Mouse (Mus musculus) CH12.LX (cell line): Measurements from ENCODE around the gene Krt83.

Source experiments
- E2F4 ChIP-seq: IDR thresholded peaks from 2 replicates; pipeline ENCODE4 v1.6.1; 2011; ENCODE audit warnings: low read depth, low read length, improper control_type of control experiment; ENCODE audit not compliant: insufficient replicate concordance
- POLR2A ChIP-seq: IDR thresholded peaks from 2 replicates; pipeline ENCODE4 v1.6.1; 2011; ENCODE audit warnings: low read depth, mild to moderate bottlenecking, improper control_type of control experiment, low read length
- ZMIZ1 ChIP-seq: IDR thresholded peaks from 2 replicates; pipeline ENCODE4 v1.6.1; 2012; ENCODE audit warnings: low read depth, mild to moderate bottlenecking, inconsistent platforms, low read length, improper control_type of control experiment

- TF ChIP-seq ZMIZ1 (no peak), E2F4 (no peak), POLR2A (no peak)
Measured at GRCm38 (mm10) chr15:101522556-101523232, 31.4 kb upstream of the Krt83 start.
